Mouse (Mus musculus): ENCODE data around the gene Myo9b. TPM values are rescaled to one million over a fixed set of nuclear protein-coding genes. Genes with fewer than 3 reads are reported as not detected.
A peak's percentile ranks its signal among the peaks of the same experiment; 100 is the strongest.

Myo9b gene
- polyA plus RNA-seq, 1 experiment from 2014 or later: 5.1 TPM

DNA sequence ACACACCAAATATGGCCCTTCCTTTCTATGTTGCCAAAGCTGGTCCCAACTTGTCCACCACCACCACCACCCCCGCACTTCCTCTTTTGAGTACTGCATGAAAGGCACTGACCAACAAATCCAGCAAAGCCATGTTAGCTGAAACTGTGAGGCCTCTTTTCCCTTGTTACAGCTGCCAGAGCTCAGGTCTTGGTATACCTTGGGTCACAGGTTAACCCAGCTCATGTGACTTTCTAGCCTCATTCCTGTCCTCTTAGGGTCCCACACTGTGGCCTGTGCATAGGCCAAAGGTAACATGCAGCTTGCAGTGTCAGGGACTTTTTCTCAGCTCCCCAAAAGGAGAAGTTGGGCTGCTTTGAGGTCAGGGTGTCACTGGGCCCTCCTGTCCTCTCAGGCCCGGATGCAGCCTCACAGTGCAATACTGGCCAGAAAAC, 23.7 kb downstream of the Myo9b start:
- TF ChIP-seq CTCF (IDR thresholded peaks at IDR 0.05; ENCODE audit: low read depth) (no peak), EP300 (IDR thresholded peaks at IDR 0.05; ENCODE audit: low read depth) (no peak)
- H3K9ac ChIP-seq (replicated peaks): no peak overlapping the region
- no peak overlapping the region for H3K4me3 ChIP-seq (ENCODE audit: low read depth, low read length)
- H3K9me3 ChIP-seq (ENCODE audit: low read length): no peaks in the 10 kb centered on the region
- H3K27me3 ChIP-seq (ENCODE audit: insufficient read depth, low read length): no peaks in the 10 kb centered on the region
- H3K27ac ChIP-seq (ENCODE audit: low read depth): peak overlapping the region; percentile 81
- H3K4me2 ChIP-seq (ENCODE audit: low read depth, low read length): no peak overlapping the region
- peaks cover 1% of the 10 kb centered on the region for H3K36me3 ChIP-seq (replicated peaks; ENCODE audit: insufficient read depth, low read length)
- DNase-seq (peak; percentile 49), ATAC-seq (peak; percentile 43)
- WGBS (ENCODE audit: insufficient replicate concordance): 58% methylated on average over 2 of the region's 2 CpGs
- peaks cover 18% of the 10 kb centered on the region for H3K4me1 ChIP-seq (ENCODE audit: insufficient read depth)

- no peak overlapping the region for H3K9ac ChIP-seq (replicated peaks)
- no peaks in the 10 kb centered on the region for H3K9me3 ChIP-seq (ENCODE audit: low read length)
- no peaks in the 10 kb centered on the region for H3K27me3 ChIP-seq (ENCODE audit: insufficient read depth, low read length)
- peaks cover 18% of the 10 kb centered on the region for H3K4me1 ChIP-seq (ENCODE audit: insufficient read depth)
- no peak overlapping the region for H3K4me2 ChIP-seq (ENCODE audit: low read depth, low read length)
- H3K4me3 ChIP-seq (ENCODE audit: low read depth, low read length): no peak overlapping the region
- ATAC-seq (no peak), DNase-seq (no peak)
- TF ChIP-seq EP300 (IDR thresholded peaks at IDR 0.05; ENCODE audit: low read depth): no peak
- no peak for TF ChIP-seq CTCF (IDR thresholded peaks at IDR 0.05; ENCODE audit: low read depth)
- 76% methylated on average over 2 of the region's 2 CpGs for WGBS (ENCODE audit: insufficient replicate concordance)
- H3K36me3 ChIP-seq (replicated peaks; ENCODE audit: insufficient read depth, low read length): no peaks in the 10 kb centered on the region; the same call in none of the 2 replicates
- H3K27ac ChIP-seq (ENCODE audit: low read depth): peak overlapping the region; percentile 81
Observed at GRCm38 (mm10) chr8:71296784-71297183, 24.3 kb downstream of the Myo9b start.

- Histone ChIP-seq H3K27ac (ENCODE audit: low read depth) (peak overlapping the region; percentile 81; the same call in 1 of the 2 replicates), H3K27me3 (ENCODE audit: insufficient read depth, low read length) (no peaks in the 10 kb centered on the region), H3K36me3 (replicated peaks; ENCODE audit: insufficient read depth, low read length) (peaks cover 6% of the 10 kb centered on the region), H3K4me2 (ENCODE audit: low read depth, low read length) (no peak overlapping the region), H3K4me3 (ENCODE audit: low read depth, low read length) (no peak overlapping the region), H3K9me3 (ENCODE audit: low read length) (0 out of 2 replicates have a peak, but pooled peaks cover 2% of the 10 kb centered on the region), H3K4me1 (ENCODE audit: insufficient read depth) (peaks cover 18% of the 10 kb centered on the region), H3K9ac (replicated peaks) (no peak overlapping the region)
- 71% methylated on average over 1 of the region's 1 CpGs for WGBS (ENCODE audit: insufficient replicate concordance)
- TF ChIP-seq EP300 (IDR thresholded peaks at IDR 0.05; ENCODE audit: low read depth) (no peak), CTCF (IDR thresholded peaks at IDR 0.05; ENCODE audit: low read depth) (no peak)
- DNase-seq (no peak), ATAC-seq (no peak)
Observed at GRCm38 (mm10) chr8:71297439-71297838, 24.9 kb downstream of the Myo9b start.

DNA sequence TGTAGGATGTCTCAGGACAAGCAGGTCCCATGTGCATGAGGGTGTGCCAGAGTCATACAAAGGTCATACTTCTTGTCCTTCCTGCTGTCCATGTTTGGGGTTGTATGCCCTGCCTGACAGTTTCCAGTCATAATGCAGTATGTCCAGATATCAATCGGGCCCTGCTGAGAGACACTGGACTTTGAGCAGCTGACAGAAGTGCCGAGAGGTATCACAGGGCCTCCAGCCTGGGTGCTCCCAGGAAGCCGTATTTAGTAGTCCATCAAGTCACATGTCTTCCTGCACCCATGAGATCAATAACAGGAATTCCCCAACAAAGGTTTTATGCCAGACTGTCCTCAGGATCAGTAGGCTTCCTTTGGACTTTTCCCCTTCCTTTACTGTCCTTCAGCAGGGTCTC, 27.2 kb downstream of the Myo9b start:
- TF ChIP-seq CTCF (IDR thresholded peaks at IDR 0.05; ENCODE audit: low read depth): no peak
- no peak for TF ChIP-seq EP300 (IDR thresholded peaks at IDR 0.05; ENCODE audit: low read depth)
- no peak overlapping the region for H3K4me3 ChIP-seq (ENCODE audit: low read depth, low read length)
- H3K4me2 ChIP-seq (ENCODE audit: low read depth, low read length): no peak overlapping the region
- H3K4me1 ChIP-seq (ENCODE audit: insufficient read depth): peaks cover 14% of the 10 kb centered on the region
- peaks cover 7% of the 10 kb centered on the region for H3K36me3 ChIP-seq (replicated peaks; ENCODE audit: insufficient read depth, low read length)
- no peaks in the 10 kb centered on the region for H3K27me3 ChIP-seq (ENCODE audit: insufficient read depth, low read length)
- peak; percentile 82 for ATAC-seq
- H3K27ac ChIP-seq (ENCODE audit: low read depth): peak overlapping the region; percentile 63
- no peak for DNase-seq
- H3K9ac ChIP-seq (replicated peaks): no peak overlapping the region
- H3K9me3 ChIP-seq (ENCODE audit: low read length): 0 out of 2 replicates have a peak, but pooled peaks cover 2% of the 10 kb centered on the region
- 60% methylated on average over 3 of the region's 3 CpGs for WGBS (ENCODE audit: insufficient replicate concordance)

DNA sequence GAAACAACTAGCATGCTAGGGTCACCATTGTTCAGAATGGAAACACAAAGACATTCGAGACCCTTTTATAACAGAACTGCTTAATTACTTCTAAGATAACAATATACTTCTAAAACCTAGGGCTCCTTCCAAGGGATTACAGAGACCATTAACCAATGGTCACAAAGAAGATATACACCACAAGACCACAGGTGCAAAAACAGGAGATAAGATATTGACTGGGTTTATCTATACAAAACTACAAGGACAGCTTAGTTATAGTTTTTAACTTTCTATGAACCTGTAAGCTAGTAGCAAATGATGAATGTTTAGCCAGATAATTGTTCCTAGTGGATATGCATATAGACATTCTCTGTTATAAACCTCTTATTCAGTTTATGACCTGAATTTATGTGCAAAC, 30.3 kb downstream of the Myo9b start:
- no peak overlapping the region for H3K27ac ChIP-seq (ENCODE audit: low read depth)
- 0 out of 2 replicates have a peak, but pooled peaks cover 2% of the 10 kb centered on the region for H3K9me3 ChIP-seq (ENCODE audit: low read length)
- no peak overlapping the region for H3K9ac ChIP-seq (replicated peaks)
- no peaks in the 10 kb centered on the region for H3K27me3 ChIP-seq (ENCODE audit: insufficient read depth, low read length)
- 77% methylated on average over 1 of the region's 1 CpGs for WGBS (ENCODE audit: insufficient replicate concordance)
- peaks cover 13% of the 10 kb centered on the region for H3K4me1 ChIP-seq (ENCODE audit: insufficient read depth)
- no peak overlapping the region for H3K4me2 ChIP-seq (ENCODE audit: low read depth, low read length)
- no peak for ATAC-seq
- DNase-seq: no peak
- no peak overlapping the region for H3K4me3 ChIP-seq (ENCODE audit: low read depth, low read length)
- peaks cover 7% of the 10 kb centered on the region; the same call in 1 of the 2 replicates for H3K36me3 ChIP-seq (replicated peaks; ENCODE audit: insufficient read depth, low read length)
- TF ChIP-seq CTCF (IDR thresholded peaks at IDR 0.05; ENCODE audit: low read depth) (no peak), EP300 (IDR thresholded peaks at IDR 0.05; ENCODE audit: low read depth) (no peak)

DNA sequence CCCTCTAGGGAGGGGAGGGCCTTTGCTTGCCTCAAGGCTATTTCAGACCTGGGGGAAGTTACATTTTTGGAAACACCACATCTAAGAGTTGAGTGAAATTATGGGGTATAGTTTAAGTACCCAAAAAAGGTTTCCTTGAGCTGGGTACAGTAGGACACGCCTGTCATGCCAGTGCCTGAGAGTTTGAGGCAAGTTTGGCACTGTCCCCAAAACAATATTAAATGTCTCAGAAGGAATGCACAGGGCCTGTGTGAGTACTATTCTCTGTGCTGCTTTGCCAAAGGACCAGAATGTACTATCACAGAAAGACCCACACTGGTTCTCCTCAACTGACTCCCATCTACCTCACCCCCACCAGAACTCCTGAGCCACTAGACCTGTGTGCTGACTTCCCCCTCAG, 31.1 kb downstream of the Myo9b start:
- Histone ChIP-seq H3K36me3 (replicated peaks; ENCODE audit: insufficient read depth, low read length) (peaks cover 7% of the 10 kb centered on the region; the same call in 1 of the 2 replicates), H3K4me1 (ENCODE audit: insufficient read depth) (peaks cover 18% of the 10 kb centered on the region), H3K4me2 (ENCODE audit: low read depth, low read length) (no peak overlapping the region), H3K27ac (ENCODE audit: low read depth) (no peak overlapping the region), H3K4me3 (ENCODE audit: low read depth, low read length) (no peak overlapping the region), H3K9ac (replicated peaks) (no peak overlapping the region), H3K9me3 (ENCODE audit: low read length) (0 out of 2 replicates have a peak, but pooled peaks cover 2% of the 10 kb centered on the region), H3K27me3 (ENCODE audit: insufficient read depth, low read length) (no peaks in the 10 kb centered on the region)
- DNase-seq: no peak
- WGBS (ENCODE audit: insufficient replicate concordance): 67% methylated on average over 1 of the region's 1 CpGs
- TF ChIP-seq CTCF (IDR thresholded peaks at IDR 0.05; ENCODE audit: low read depth) (no peak), EP300 (IDR thresholded peaks at IDR 0.05; ENCODE audit: low read depth) (no peak)
- ATAC-seq: no peak

All from liver, postnatal 0 days (tissue).